Mouse (Mus musculus) heart, postnatal 10 days (tissue): ENCODE measurements around the gene Flii. TPM values are rescaled to one million over a fixed set of nuclear protein-coding genes. Genes with fewer than 3 reads are reported as not detected.
A peak's percentile ranks its signal among the peaks of the same experiment; 100 is the strongest.

Source experiments
- DNase-seq, 2 experiments: peaks; one replicate each; pipeline ENCODE4 v3.0.0; 2021
- intact Hi-C: fragments of 180-260 bp; cut with DNase I; formaldehyde crosslinking; loops from one replicate; pipeline ENCODE4 v1.15.1; 2025
- total RNA-seq, 2 experiments: library from RNA; stranded (reverse); gene quantifications; 2 replicates each; pipeline ENCODE4 v1.2.3; 2021

The Flii gene
- 100 to 1,000 TPM; 106 to 117 TPM for total RNA-seq

DNA sequence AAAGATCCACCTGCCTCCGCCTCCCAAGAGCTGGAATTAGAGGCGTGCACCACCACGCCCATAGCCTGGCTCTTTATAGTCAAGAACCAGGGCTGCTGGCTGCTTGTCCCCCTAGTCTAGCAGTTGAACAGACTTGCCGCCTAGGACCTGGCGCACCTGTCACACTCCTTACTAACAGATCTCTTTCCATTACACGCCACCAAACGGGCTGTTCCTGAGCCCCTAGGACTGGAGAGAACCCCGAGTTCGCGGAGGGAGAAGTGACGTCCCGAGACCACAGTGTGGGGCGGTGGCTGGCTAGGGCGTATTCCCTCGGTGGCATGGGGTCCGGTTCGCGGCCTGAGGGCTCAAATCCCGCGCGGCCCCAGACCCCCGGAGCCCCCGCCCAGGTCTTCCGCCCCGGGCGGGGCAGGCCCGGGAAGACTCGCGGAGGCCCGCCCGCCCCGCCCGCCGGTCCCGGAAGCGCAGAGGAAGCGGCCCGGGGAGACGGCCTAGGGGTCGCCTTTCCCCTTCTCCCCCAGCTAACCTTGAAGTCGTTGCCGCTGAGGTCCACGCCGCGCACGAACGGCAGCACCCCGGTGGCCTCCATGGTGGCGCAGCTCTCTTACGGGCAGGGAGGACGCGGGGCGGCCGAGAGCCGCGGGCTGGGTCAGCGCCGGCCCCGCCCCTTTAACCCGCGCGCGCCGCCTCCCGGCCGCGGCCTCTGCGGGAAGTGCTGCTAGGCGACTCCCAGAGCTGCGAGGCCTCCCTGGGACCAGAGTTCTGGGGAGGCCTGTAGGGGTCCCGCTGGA is at the start of gene Flii:
Gene Flii, minus strand, starts transcription at position 663 of the 791 bp plus-strand sequence.
- DNase-seq = peak; percentile 90 to 91
- intact Hi-C loops = loop anchor here (2.0 kb wide), 2 partner anchors 28 to 50 kb away; partner anchors contain the start of genes Llgl1, Smcr8 and Top3a

DNA sequence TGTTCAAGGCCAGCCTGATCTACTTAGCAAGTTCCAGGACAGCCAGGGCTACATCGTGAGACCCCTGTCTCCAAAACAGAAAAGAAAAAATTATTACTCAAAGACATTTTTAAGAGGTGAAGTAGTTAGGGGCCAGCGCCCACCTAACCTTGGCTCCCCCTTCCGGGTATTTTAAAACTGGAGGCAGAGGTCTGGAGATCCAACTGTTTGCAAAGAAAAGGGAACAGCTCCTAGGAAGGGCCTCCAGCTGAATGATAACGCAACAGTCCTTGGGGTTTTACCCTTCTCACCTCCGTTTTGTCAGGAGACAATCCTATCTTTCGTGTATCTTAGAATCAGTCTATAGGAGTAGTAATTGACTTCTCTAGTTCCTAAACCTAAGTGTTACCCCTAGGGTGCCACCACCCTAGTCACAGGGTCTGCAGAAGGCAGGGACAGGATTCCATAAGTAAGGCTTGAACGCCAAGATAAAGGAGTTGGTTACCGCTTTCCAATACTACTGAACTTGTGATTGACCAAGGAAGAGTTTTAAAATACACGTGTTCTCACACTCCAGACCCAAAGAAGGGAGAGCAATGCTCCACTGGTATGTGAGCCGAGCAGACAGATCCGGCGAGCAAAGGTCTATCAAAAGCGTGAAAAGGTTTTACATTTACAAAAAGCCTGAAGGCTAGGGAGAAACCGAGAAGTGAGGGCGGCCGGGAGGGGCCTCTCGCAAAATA is 49.2 kb upstream of the Flii start:
- intact Hi-C loops = loop anchor here (2.0 kb wide), 1 partner anchor 49 kb away; the partner anchor contains the start of gene Flii
- no peak for DNase-seq

DNA sequence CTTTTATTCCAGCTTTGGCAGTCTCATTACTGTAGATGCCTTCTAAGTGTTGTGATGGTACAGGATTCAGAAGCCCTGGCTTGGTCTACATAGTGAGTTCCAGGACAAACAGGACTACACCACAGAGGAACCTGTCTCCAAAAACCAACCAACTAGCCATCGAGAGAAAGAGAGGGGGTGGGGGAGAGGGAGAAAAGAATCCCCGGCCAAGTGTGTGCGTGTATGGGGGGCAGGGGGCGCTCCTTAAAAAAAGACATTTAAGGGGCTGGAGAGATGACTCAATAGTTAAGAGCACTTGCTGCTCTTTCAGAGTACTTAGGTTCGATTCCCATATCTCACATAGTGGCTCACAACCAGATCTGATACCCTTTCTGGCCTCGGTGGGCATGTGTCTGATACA is 48.5 kb upstream of the Flii start:
- intact Hi-C loops = no loop called here
- DNase-seq = no peak

DNA sequence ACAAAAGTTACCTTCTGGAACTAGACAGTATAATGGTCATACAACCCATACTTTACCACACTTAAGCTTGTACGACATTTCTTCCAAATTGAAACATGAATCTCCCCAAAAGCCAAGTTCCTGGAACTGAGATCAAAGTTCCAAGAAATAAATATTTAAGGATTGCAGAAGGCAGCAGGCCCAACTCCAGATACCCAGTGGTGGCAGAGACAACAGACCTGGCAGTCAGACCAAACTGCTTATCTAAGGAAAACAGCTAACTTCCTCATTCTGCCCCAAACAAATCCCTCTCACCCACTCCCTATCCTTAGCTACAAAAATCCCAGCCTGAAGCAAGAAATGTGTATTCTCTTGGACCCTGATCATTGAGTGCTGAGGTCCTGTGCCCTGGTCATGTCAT is 47.8 kb upstream of the Flii start:
- intact Hi-C loops = no loop called here
- no peak for DNase-seq

DNA sequence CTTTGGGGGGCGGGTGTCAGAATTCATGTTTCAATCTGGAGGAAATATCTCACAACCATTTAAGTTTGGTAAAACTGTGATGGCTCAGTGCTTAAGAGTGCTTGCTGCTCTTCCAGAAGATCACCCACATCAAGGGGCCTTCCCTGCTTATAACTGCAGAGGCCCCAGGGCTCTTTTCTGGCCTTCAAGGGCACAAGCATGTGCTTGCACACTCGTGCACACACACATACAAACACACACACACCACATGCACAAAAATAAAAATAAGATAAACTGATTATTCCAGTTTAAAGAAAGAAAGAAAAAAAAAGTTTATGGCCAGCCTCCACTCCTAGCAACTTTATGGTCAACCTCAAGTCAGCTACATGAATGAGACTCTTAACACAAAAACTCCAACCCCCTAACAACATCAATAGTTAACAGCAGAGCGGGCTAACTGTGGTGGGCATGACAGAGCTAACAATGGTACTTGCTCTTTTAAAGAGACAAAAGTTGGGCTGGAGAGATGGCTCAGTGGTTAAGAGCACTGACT is 47.2 kb upstream of the Flii start:
- intact Hi-C loops = no loop called here
- DNase-seq = no peak

DNA sequence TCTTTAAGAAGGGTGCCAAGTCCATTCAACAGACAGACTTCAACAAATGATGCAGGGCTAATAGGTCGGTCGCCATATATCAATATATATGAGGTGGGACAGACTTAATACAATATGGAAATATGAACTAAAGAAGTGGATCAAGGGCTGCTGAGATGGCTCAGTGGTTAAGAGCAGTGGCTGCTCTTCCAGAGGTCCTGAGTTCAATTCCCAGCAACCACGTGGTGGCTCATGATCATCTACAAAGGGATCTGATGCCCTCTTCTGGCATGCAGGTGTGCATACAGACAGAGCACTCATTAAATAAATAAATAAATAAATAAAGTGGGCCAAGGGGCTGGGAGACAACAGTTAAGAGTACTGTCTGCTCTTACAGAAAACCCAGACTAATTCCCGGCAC is 45.1 kb upstream of the Flii start:
- DNase-seq = no peak
- intact Hi-C loops = no loop called here

DNA sequence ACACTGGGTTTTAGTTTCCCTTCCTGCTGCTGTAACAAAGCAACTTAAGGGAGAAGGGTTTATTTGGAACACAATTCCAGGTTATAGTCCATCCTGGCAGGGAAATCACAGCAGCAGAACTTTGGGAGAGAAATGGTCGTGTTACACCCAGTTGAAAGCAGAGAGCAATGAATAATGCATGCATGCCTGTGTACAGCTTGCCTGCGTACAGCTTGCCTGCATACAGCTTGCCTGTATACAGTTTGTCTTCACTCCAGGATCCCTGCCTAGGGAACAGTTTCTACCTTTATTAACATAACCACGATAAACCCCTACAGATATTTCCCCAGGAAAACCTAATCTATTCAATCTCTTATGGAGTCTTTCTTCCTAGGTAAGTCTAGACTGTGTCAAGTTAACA is 43.7 kb upstream of the Flii start:
- intact Hi-C loops = no loop called here
- no peak for DNase-seq

DNA sequence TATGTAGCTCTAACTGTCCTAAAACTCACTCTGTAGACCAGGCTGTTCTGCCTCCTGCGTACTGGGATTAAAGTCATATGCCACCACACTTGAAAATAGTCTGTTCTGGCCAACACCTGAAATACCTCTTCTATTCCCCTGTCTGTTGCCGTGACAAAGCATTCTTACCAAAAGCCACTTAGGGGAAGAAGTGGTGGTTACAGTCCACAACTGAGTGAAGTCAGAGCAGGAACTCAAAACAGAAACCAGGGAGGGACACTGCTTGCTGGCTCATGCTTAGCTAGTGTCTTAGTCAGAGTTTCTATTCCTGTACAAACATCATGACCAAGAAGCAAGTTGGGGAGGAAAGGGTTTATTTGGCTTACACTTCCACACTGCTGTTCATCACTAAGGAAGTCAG is 42.3 kb upstream of the Flii start:
- DNase-seq = no peak

DNA sequence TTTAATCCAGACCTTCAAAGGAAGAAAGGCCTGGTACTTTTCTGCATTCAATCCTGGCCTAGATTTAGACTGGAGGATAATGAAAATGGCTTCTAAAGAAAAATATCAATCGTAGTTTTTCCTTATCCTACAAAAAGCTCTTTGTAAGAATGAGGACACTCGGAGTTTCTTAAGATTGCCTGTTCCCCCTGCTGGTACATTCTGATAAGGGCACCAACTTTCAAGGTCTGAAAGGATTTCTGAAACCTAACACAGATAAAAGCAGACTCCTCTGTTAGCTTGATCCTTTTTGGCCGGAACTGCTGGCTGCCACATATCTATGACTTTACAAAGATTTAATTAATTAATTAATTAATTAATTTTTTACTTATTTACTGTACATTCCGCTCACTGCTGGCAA is 39.9 kb upstream of the Flii start:
- no peak for DNase-seq
- intact Hi-C loops = loop anchor here (10.0 kb wide), 1 partner anchor 328 kb away; no protein-coding TSS in a partner anchor

More for the DNA sequence above, 42.3 kb upstream of the Flii start:
- intact Hi-C loops = loop anchor here (10.0 kb wide), 1 partner anchor 325 kb away; no protein-coding TSS in a partner anchor

DNA sequence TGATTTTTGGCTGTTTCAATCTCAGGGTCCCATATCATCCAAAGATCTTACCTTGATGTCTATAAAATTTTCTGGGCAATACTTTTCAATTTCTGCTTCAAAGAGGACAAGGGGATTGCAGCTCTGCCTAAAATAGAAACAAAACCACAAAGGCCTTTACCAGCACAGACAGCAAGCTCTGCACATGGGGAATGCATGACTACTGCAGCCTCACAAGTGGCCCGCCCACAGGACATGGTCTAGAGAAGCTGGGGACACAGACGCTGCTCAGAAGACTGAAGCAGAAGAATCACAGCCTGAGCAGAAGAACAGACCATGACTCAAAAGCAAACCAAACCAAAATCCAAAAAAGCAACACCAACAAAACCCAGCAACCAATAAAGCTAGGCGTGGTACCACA is 34.6 kb upstream of the Flii start:
- intact Hi-C loops = loop anchor here (10.0 kb wide), 1 partner anchor 333 kb away; no protein-coding TSS in a partner anchor
- DNase-seq = no peak

DNA sequence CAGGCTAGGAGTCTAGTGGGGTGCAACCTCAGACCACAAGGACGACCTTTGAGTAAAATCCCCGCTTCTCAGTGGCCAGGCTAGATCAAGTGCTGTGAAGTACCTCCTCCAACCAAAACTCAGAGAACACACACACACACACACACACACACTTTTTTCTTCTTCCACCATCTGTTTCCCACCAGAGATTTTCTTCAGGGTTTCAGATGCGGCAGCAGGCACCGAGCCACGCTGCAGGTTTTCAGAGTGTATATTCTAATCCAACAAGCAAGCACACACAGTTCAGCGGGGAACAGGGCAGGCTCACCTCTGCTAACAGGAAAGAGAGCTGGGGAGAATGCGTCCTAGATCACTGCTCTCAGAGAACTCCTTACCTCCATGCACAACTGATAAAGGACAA is 28.5 kb upstream of the Flii start:
- no peak for DNase-seq
- intact Hi-C loops = no loop called here

DNA sequence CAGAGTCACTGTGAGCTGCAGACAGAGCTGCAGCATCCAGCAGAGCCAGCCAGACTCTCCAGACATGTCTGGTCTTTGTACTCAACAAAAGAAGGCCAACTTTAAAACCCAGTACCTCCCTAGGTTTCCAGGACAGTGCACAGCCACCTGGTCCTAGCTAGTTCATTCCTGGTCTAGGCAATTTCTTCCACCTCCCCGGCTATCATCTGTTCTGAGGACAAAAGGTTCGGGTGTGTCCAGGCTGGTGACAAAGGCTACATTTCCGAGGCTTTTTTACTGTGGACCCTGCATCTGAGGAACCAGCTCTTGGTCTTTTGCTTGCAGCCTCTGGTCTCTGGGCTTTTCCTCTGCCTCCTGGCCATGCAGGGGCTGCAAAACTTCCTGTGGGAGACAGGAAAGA is 13.3 kb upstream of the Flii start:
- intact Hi-C loops = no loop called here
- DNase-seq = no peak

DNA sequence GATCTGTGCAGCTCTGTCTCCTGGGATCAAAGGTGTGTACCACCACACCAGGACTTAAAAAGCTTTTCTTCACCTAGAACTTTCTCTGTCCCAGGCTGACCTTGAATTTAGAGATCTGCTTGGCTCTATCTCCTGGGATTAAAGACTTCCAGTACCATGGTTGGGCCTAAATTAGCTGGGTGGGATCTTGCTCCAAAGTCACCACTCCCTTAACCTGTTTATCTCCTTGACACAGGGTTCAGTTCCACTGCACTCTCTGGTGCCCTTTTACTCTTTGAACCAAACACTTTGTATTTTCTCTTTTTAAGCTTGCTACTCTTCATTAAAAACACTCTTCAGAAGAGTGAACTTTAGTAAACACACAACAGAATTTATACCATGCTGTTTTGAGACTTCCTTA is 10.4 kb upstream of the Flii start:
- intact Hi-C loops = no loop called here
- DNase-seq = no peak

DNA sequence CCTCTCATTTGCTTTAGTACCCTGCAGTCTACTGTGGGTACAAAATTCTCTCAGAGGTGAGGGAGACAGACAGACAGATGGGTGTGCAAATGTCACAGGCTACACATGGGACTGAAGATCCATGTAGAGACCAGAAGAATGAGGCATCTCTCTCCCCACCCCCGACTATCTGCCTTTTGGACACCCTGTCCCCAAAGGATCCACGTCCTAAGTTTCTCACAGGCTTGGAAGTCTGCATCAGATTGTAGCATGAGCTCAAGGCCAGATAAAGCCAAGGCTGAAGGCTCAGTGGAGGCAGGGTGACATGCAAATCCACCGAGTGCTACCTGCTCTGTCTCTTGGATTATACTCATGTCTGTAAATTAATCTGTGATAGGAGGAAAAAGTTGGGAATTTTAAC is 9.4 kb upstream of the Flii start:
- intact Hi-C loops = no loop called here
- no peak for DNase-seq

DNA sequence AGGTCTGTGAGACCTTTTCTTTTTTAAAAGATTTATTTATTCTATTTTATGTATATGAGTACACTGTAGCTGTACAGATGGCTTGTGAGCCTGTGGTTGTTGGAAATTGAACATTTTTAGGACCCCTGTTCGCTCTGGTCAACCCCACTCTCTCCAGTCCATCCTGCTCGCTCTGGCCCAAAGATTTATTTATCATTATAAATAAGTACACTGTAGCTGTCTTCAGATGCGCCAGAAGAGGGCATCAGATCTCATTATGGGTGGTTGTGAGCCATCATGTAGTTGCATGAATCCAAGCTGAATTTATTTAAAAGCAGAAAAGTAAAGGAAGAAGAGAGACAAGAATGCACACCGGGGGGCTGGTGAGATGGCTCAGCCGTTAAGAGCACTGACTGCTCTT is 8.1 kb upstream of the Flii start:
- no peak for DNase-seq
- intact Hi-C loops = no loop called here

DNA sequence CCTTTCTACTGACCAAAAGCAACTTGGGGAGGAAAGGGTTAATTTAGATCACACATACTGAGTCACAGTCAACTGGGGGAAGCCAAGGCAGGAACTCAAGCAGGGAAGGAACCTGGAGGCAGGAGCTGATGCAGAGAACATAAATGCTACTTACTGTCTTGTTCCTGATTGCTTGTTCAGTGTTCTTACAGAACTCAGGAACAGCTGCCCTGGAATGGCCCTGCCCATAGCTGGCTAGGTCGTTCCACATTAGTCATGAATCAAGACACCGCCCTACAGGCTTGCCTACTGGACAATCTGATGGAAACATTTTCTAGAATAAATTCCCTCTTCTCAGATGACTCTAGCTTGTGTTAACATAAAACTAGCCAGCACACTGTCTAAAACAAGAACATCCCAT is 7.1 kb upstream of the Flii start:
- intact Hi-C loops = no loop called here
- no peak for DNase-seq

DNA sequence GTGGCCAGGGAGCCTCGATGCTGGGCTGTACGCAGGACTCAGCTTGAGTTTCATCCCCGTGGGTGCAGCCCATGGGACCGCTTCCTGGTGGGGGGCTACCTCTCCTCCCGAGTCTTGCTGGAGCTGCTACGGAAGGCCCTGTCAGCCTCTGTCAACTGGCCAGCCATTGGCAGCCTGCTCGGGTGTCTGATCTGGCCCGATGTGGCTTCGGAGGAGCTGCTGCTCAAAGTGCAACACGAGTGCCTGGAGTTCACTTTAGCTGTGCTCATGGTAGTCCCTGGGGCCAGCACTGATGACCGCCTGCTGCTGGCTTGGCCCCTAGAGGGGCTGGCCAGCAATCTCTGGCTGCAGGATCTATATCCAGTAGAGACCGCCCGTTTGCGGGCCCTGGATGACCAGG is 4.2 kb upstream of the Flii start:
- DNase-seq = no peak
- intact Hi-C loops = no loop called here

DNA sequence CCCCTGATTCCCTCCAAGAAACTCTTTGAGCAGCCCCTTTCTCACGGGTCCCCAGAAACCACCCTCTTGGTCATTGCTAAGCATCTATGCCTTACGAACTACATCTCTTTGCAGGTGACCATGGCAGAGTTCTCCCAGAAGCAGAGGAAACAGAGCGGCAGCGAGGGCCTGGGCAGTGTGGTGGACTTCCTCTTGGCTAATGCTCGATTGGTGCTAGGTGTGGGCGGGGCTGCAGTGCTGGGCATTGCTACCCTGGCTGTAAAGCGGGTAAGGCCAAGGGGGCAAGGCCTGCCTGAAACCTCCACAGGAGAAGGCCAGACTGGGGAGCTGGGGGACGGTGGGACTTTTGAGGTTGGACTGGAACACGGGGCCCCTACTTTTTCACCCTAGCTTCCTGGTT is 3.1 kb upstream of the Flii start:
- no peak for DNase-seq
- intact Hi-C loops = no loop called here

DNA sequence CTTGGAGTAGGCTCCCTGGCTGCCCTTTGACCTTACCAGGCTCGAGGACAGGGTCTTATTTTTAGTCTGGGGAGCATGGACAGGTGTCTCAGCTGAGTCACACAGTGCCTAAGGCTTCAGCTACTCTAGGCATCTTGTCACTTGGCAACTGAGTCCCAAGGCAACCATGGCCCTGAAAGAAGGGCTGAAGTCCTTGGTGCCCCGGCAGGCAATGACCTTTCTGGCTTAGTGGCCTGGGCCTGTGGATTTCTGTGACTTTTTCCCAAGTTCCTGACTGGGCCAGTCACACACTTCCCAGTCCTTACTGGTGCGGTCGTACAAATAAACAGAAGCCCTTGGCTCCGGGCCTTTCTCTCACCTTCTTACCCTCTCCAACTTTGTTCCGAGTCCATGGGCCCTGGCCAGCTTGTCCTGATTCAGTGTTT is 2.2 kb upstream of the Flii start:
- peak; percentile 28 to 31 for DNase-seq
- intact Hi-C loops = no loop called here

DNA sequence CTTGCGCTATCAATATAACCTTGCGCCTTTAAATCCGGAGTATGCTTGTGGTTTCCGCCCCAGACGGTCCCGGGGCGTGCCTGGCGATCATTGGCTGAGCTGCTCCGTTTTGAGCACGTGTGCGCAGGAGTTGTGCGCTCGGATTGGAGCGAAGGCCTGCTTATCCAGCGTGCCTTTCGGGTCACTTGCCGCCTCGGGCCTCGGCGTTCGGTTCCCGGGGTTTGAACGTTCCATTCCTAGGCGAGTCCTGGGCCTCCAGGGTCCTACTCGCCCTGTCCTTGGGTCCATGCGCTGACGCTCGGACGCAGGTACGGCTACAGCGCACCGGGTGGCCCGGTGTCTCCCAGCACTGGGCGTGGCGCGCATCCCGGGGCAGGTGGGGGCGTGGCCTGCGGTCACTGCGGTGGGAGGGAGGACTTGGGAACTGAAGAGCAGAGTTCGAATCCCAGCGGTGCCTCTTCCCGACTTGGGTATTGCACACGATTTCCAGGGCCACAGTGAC is 1.2 kb upstream of the Flii start, which contains the start of gene Mief2:
Gene Mief2, plus strand, starts transcription at position 139 of the 502 bp plus-strand sequence.
- intact Hi-C loops = no loop called here
- DNase-seq = peak; percentile 97
